Mouse (Mus musculus) embryonic facial prominence, embryonic 10.5 days (tissue): ENCODE results near the gene Ttc8. TPM values are rescaled to one million over a fixed set of nuclear protein-coding genes. Genes with fewer than 3 reads are reported as not detected.

Experiments
- DNase-seq: peaks from one replicate; pipeline ENCODE4 v3.0.0-alpha.2; 2017; ENCODE audit warnings: low spot score
- H3K27ac ChIP-seq: fragments of 300-500 bp; sonication (generic); replicated peaks from 2 replicates; pipeline ENCODE4 v1.5.1; 2016; ENCODE audit warnings: mild to moderate bottlenecking
- H3K27me3 ChIP-seq: fragments of 300-500 bp; sonication (generic); replicated peaks from 2 replicates; pipeline ENCODE4 v1.6.1; 2016; ENCODE audit warnings: low read depth, mild to moderate bottlenecking; ENCODE audit not compliant: poor library complexity, severe bottlenecking
- H3K36me3 ChIP-seq: fragments of 300-500 bp; sonication (generic); replicated peaks from 2 replicates; pipeline ENCODE4 v1.6.1; 2016; ENCODE audit warnings: mild to moderate bottlenecking, moderate library complexity
- H3K4me1 ChIP-seq: fragments of 300-500 bp; sonication (generic); 2 replicates; pipeline ENCODE4 v1.6.1; 2016
- H3K4me3 ChIP-seq: fragments of 300-500 bp; sonication (generic); 2 replicates; pipeline ENCODE4 v1.5.1; 2016; ENCODE audit warnings: mild to moderate bottlenecking, moderate library complexity
- H3K9me3 ChIP-seq: fragments of 300-500 bp; sonication (generic); 2 replicates; pipeline ENCODE4 v1.6.1; 2016; ENCODE audit warnings: mild to moderate bottlenecking
- WGBS: fragments of 180-500 bp; shearing (Covaris S2); methylation state at CpG from one replicate; pipeline ENCODE4 v1.1.7; 2016; 5-methylcytosine and 5-hydroxymethylcytosine counted together
- polyA plus RNA-seq: library from polyadenylated mRNA; unstranded; fragments of >200 nt; fragmentation: Nextera tagmentation; extraction: Ambion mirVana; gene quantifications from 2 replicates; pipeline ENCODE4 v1.2.1, GENCODE M21; 2016

Gene Ttc8
- polyA plus RNA-seq = 31.4 and 31.9 TPM in 2 replicates

DNA sequence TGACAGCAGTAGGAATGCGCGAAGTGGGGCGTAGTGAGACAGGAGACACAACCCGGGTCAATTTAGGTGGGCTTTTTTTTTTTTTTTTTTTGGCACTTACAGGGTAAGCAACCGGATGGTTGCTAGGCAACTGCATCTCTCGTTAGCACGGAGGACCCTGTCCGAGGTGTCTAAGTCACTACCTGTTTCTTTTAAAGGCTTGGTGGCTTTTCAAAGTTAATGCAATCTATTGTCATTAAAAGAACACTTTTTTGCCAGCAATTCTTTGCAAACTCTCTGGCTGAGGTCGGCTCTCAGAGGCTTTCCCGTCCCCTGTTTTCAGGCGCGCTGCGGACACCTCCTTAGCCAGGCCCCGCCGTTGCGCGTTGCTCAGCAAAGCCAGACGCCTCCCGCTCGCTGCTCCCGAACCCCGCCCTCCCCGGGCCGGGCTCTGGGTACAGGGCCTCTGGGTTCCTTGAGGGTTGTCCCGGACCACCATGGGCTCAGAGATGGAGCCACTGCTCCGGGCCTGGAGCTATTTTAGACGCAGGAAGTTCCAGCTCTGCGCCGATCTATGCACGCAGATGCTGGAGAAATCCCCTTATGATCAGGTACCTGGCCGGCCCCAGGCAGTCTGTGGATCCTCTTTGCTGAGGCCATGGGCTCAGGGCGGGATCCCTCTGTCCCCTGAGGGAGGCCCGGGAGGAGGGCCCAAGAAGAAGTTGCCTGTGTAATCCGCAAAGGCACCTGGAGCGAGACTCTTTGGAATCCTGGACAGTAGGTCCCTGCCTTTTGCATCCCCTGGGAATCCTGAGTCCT is at the start of gene Ttc8:
Gene Ttc8 (plus strand): TSS at position 381 of the 798 bp plus-strand sequence.
- no peaks in the 10 kb centered on the region for H3K27me3 ChIP-seq
- H3K36me3 ChIP-seq = no peaks in the 10 kb centered on the region
- no peaks in the 10 kb centered on the region for H3K9me3 ChIP-seq
- WGBS = under 1% methylated on average over 35 of the region's 35 CpGs
- peak within 1 kb of the TSS; percentile 95 for H3K27ac ChIP-seq
- peak within 1 kb of the TSS; percentile 81 for H3K4me3 ChIP-seq
- peak; percentile 92 for DNase-seq
- peaks cover 30% of the 10 kb centered on the region for H3K4me1 ChIP-seq

DNA sequence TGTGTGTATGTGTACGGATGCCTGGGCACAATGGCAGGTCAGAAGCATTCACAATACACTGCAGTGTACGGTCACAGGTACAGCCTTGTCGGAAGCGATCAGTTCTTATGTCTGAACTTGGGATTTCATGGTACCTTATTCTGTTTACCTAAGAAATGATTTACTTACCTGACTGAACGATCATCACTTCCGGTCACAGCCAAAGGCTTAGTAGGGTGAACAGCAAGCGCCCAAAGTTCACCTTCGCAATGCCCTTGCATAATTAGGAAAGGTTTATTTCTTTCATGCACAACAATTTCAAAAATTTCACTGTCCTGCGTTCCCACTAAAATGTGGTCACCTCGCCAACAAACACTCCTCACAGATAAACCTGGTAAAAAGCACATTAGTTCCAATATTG is 47.5 kb upstream of the Ttc8 start:
- Histone ChIP-seq H3K4me3 (no peak overlapping the region), H3K9me3 (no peaks in the 10 kb centered on the region), H3K27ac (no peak overlapping the region), H3K36me3 (no peaks in the 10 kb centered on the region), H3K27me3 (no peaks in the 10 kb centered on the region), H3K4me1 (no peaks in the 10 kb centered on the region)
- 92% methylated on average over 10 of the region's 10 CpGs for WGBS
- no peak for DNase-seq

GRCm38 (mm10) chr12:98875216-98875615 is 45.2 kb upstream of the Ttc8 start:
- H3K27me3 ChIP-seq = no peaks in the 10 kb centered on the region
- DNase-seq = no peak
- H3K4me1 ChIP-seq = no peaks in the 10 kb centered on the region
- no peak overlapping the region for H3K4me3 ChIP-seq
- H3K27ac ChIP-seq = no peak overlapping the region
- H3K9me3 ChIP-seq = no peaks in the 10 kb centered on the region
- no peaks in the 10 kb centered on the region for H3K36me3 ChIP-seq
- WGBS = 63% methylated on average over 2 of the region's 2 CpGs

GRCm38 (mm10) chr12:98878693-98879092 is 41.7 kb upstream of the Ttc8 start:
- DNase-seq = no peak
- no peaks in the 10 kb centered on the region for H3K9me3 ChIP-seq
- H3K4me3 ChIP-seq = no peak overlapping the region
- no peaks in the 10 kb centered on the region for H3K27me3 ChIP-seq
- H3K4me1 ChIP-seq = no peaks in the 10 kb centered on the region
- 75% methylated on average over 1 of the region's 1 CpGs for WGBS
- H3K36me3 ChIP-seq = no peaks in the 10 kb centered on the region
- H3K27ac ChIP-seq = no peak overlapping the region

GRCm38 (mm10) chr12:98881796-98882195 is 38.6 kb upstream of the Ttc8 start:
- H3K4me3 ChIP-seq = no peak overlapping the region
- H3K27ac ChIP-seq = no peak overlapping the region
- WGBS = 83% methylated on average over 5 of the region's 5 CpGs
- no peak for DNase-seq
- H3K36me3 ChIP-seq = no peaks in the 10 kb centered on the region
- no peaks in the 10 kb centered on the region for H3K9me3 ChIP-seq
- H3K4me1 ChIP-seq = no peaks in the 10 kb centered on the region
- H3K27me3 ChIP-seq = no peaks in the 10 kb centered on the region

GRCm38 (mm10) chr12:98884515-98884914 is 35.9 kb upstream of the Ttc8 start:
- no peaks in the 10 kb centered on the region for H3K4me1 ChIP-seq
- H3K4me3 ChIP-seq = no peak overlapping the region
- WGBS = 3% methylated on average over 1 of the region's 1 CpGs
- no peak for DNase-seq
- H3K9me3 ChIP-seq = no peaks in the 10 kb centered on the region
- no peaks in the 10 kb centered on the region for H3K36me3 ChIP-seq
- H3K27me3 ChIP-seq = no peaks in the 10 kb centered on the region
- no peak overlapping the region for H3K27ac ChIP-seq

- WGBS = 67% methylated on average over 1 of the region's 1 CpGs
These were observed 23.6 kb upstream of the Ttc8 start for GRCm38 (mm10) chr12:98896761-98897160.

GRCm38 (mm10) chr12:98899676-98900075 is 20.7 kb upstream of the Ttc8 start:
- Histone ChIP-seq H3K27me3 (peaks cover 21% of the 10 kb centered on the region), H3K4me1 (peaks cover 6% of the 10 kb centered on the region; the same call in 1 of the 2 replicates), H3K27ac (no peak overlapping the region), H3K36me3 (no peaks in the 10 kb centered on the region), H3K4me3 (peak overlapping the region; percentile 75), H3K9me3 (no peaks in the 10 kb centered on the region)
- WGBS = 57% methylated on average over 6 of the region's 6 CpGs
- no peak for DNase-seq

More at GRCm38 (mm10) chr12:98896761-98897160, 23.6 kb upstream of the Ttc8 start:
- DNase-seq = no peak
- Histone ChIP-seq H3K4me3 (no peak overlapping the region), H3K9me3 (no peaks in the 10 kb centered on the region), H3K4me1 (peaks cover 13% of the 10 kb centered on the region; the same call in 1 of the 2 replicates), H3K27me3 (peaks cover 21% of the 10 kb centered on the region), H3K27ac (no peak overlapping the region), H3K36me3 (no peaks in the 10 kb centered on the region)

DNA sequence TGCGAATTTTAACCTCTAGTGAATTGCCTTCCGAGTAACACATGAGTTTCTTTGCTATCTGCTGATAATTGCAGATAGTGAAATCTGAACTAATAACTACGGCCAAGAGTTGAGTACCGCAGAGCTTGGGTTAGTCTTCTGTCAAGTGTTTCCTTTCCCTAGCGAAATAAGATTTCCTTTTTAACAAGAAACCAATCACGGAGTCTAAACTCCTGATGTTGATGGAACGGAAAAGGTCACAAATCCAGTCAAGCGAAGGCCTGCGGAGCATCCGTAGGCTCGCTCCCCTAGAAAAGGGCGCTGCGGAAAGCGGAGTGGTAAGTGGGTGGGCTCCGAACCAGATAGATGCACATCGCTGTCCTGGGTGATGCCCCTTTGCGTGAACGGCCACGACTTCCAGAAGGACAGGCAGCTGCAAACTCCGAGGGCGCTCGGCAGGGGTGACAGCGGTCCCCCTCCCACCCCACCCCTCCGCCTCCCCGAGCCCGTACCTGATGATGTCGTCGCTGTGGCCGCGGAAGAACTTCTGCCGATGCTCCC is 20.0 kb upstream of the Ttc8 start:
- no peaks in the 10 kb centered on the region for H3K9me3 ChIP-seq
- H3K27ac ChIP-seq = peak overlapping the region; percentile 85
- DNase-seq = peak; percentile 57
- no peaks in the 10 kb centered on the region for H3K36me3 ChIP-seq
- H3K4me3 ChIP-seq = peak overlapping the region; percentile 75
- peaks cover 21% of the 10 kb centered on the region for H3K27me3 ChIP-seq
- peaks cover 6% of the 10 kb centered on the region; the same call in 1 of the 2 replicates for H3K4me1 ChIP-seq
- WGBS = 2% methylated on average over 31 of the region's 31 CpGs

- Histone ChIP-seq H3K9me3 (no peaks in the 10 kb centered on the region), H3K4me3 (peak within 1 kb of the TSS; percentile 75), H3K27ac (peak within 1 kb of the TSS; percentile 85), H3K4me1 (peaks cover 6% of the 10 kb centered on the region; the same call in 1 of the 2 replicates), H3K27me3 (peaks cover 21% of the 10 kb centered on the region), H3K36me3 (no peaks in the 10 kb centered on the region)
- WGBS = under 1% methylated on average over 101 of the region's 101 CpGs
- peak; percentile 90 for DNase-seq
These were observed 19.2 kb upstream of the Ttc8 start, which contains the start of gene Eml5 for GRCm38 (mm10) chr12:98900881-98901801. Eml5 (minus strand) TSS chr12:98901484.

GRCm38 (mm10) chr12:98905466-98905865 is 14.9 kb upstream of the Ttc8 start:
- 75% methylated on average over 5 of the region's 5 CpGs for WGBS
- no peaks in the 10 kb centered on the region for H3K9me3 ChIP-seq
- no peak for DNase-seq

DNA sequence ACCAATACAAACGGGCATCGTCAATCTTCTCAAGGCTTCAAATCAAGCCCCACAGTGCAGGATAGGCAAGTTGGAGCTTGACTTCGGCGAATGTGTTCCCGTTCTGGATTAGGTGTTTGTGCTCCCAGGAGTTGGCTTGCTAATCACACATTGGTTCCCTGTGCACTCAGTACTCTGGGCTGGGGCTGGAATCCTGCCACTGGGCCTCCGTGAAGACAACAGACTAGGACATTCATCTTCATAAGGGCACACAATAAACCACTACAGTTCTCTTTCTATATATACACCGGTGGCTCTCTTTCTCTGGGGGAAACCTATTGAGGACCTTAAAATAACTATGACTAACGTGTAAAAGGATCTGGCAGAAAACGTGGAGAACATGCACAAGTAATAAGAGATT is 10.3 kb upstream of the Ttc8 start:
- Histone ChIP-seq H3K4me3 (no peak overlapping the region), H3K27me3 (no peaks in the 10 kb centered on the region), H3K36me3 (no peaks in the 10 kb centered on the region), H3K9me3 (no peaks in the 10 kb centered on the region), H3K27ac (no peak overlapping the region), H3K4me1 (no peaks in the 10 kb centered on the region)
- DNase-seq = no peak
- 78% methylated on average over 9 of the region's 9 CpGs for WGBS

More at GRCm38 (mm10) chr12:98905466-98905865, 14.9 kb upstream of the Ttc8 start:
- Histone ChIP-seq H3K36me3 (no peaks in the 10 kb centered on the region), H3K27me3 (peaks cover 5% of the 10 kb centered on the region; the same call in 1 of the 2 replicates), H3K27ac (no peak overlapping the region), H3K4me3 (no peak overlapping the region), H3K4me1 (peaks cover 5% of the 10 kb centered on the region; the same call in 1 of the 2 replicates)
